Mouse (Mus musculus) ovary, adult 18-20 months (tissue): Measurements from ENCODE around the gene Gstm3.
A peak's percentile ranks its signal among the peaks of the same experiment; 100 is the strongest.
"Not testable (repeated sequence)": the region's sequence is repeated elsewhere in the genome, so short reads cannot be mapped to it uniquely, and the experiment has no call there.

Source experiments
- DNase-seq: peaks from one replicate; pipeline ENCODE4 v3.0.0; 2022; ENCODE audit warnings: low spot score, mixed read lengths

Gene Gstm3

DNA sequence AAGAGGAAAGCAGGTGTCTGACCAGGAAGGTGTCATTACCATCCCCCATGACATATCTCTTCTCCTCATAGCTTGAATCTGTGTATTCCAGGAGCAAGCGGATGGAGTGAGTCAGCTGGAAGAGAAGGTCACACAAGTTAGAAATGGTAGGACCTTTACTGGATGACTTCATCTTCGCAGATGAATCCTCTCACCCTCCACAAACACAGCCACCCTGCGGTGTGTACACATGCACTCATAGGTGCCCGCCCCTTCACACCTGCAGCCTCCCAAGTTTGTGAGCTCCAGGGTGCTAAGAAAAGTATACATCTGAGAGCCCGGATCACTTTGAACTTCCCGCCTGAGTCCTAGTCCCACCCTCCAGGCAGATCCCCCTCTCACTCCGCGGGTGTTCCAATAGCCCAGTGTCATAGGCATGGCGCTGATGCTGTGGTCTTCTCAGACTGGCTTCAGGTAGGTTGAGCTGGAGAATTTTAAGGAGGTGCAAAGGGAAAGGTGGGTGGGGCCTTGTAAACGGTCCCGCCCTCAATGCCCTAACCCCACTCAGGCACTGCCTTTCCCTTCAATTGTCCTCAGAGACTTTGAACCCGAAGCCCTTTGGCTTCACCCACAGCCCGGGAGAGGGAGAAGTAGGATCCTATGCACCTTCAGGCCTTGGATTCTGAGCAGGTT is at the start of gene Gstm3:
TSS of gene Gstm3 (minus strand) at position 560 of the 672 bp plus-strand sequence.
- DNase-seq, result no peak

DNA sequence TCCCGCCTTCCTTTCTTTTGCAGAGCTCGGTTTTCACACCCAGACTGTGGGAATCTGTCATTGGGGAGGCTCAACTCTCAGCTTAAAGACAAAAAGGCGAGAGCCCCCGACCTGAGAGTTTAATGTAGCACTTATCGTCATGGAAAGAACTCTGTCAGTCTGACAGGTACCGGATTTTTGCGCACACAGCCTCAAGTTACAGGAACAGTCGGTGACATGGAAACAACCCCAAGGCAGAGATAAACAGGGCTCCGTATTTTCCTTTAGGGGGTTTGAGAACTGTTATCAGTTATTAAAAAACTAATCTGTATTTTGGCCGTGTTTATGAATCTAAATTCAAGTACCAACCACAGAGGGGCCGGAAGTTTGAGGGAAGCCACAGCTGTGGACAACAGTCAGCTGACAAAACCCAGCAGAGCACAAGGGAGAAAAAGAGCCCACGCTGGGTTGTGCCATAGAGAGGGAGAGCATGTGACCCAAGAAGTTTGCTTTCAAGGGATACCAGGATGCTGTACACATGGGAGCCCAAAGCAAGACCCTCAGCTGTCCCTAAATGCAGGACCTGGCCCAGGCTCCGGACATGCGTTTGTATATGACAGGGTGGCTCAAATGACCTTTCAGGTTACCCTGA is 49.2 kb upstream of the Gstm3 start:
- DNase-seq, result no peak

DNA sequence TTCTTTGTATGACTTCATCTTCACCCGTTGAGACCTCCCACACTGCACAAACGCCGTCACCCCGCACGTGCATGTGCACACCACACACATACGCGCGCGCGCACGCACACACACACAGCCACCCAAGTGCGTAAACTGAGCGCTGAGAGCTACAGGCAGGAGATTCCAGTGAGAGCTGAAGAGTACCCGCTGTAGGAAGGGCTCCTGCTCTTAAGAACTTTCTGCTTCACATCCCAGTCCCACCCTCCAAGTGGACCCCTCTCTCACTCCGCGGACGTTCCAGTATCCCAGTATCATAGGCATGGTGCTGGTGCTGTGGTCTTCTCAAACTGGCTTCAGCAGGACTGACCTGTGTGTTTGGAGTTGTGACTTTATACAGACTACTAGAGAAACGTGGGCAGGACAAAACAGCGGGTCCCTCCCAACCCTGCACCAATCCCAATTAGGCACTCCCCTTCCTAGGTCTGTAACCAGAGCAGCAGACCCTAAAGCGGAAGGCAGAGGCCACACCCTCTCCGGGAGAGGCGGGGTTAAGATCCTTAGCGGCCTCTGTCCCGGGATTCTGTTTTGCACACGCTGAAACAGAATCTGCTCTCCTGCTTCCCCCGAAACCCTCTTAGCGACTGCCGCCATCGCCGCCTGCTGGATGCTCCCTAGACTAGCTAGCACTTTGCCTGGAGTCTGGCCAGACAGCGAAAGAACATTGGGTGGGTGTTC is 48.5 kb upstream of the Gstm3 start, which contains the start of gene Gstm1:
TSS of gene Gstm1 (minus strand) at position 501 of the 717 bp plus-strand sequence.
- DNase-seq, result peak; percentile 99

DNA sequence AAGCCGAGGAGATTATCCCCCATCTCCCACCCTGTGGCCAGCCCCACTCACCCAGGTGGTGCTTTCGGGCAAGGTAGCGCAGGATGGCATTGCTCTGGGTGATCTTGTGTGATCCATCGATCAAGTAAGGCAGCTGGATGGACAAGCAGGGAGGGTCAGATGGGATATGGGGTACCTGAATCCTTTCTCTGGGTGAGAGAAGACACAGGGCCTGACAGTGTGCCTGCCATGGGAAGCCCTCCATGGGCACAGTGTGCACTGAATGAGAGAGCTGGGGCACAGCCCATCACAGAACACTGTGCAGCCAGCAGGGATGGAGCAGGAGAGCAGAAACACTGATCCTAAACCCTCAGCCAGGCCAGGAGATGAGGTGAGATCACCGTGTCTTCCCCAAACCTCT is 47.4 kb upstream of the Gstm3 start:
- DNase-seq, result not testable (repeated sequence)

DNA sequence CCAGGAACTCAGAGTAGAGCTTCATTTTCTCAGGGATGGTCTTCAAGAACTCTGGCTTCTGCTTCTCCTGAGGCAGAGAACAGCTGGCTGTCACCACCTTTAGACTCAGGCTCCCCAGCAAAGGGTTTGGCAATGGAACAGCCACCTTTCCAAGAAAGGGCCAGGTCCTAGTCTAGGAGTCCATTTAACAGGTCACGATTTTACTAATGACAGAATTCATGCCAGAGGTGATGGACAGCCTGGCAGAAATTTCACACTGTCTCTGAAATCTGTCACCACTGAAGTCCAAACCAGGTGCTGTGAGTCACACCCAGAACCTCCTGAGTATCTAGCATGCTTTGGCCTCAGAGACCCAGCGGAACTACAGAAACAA is 45.9 kb upstream of the Gstm3 start:
- DNase-seq, result no peak

DNA sequence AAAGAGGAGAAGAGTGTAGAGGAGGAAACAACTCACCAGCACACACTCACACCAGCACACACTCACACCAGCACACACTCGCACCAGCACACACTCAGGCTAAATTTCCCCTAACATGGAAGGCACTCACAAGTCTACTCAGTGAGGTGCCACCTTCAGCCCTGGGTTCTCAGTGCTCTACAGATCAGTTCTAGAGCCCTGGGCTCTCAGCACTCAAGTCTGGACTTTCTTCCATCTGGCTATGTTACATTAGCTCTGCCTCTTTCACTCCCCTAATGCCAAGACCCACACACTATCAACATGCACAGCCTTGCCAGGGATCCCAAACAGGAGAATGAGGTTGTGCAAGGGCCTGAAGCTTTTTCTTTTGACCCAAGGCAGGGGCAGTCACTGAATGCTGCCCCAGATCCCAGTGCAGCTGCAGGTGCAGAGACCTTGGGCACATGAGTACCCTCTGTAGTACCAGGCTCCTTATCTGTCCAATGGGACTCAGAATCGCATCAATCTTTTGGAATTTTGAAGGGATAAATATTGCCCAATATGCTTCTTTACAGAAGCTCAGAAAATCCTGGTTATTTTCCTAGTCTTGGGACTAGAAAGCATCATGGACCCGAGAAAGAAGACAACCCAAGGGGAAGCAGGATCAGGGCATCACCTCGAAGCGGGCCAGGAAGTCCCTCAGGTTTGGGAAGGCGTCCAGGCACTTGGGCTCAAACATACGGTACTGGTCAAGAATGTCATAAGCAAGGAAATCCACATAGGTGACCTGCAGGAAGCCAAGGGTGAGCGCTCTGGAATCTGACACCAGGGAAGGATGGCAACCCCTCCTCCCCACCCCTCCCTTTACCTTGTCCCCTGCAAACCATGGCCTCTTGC is 45.3 kb upstream of the Gstm3 start:
- DNase-seq, result no peak

DNA sequence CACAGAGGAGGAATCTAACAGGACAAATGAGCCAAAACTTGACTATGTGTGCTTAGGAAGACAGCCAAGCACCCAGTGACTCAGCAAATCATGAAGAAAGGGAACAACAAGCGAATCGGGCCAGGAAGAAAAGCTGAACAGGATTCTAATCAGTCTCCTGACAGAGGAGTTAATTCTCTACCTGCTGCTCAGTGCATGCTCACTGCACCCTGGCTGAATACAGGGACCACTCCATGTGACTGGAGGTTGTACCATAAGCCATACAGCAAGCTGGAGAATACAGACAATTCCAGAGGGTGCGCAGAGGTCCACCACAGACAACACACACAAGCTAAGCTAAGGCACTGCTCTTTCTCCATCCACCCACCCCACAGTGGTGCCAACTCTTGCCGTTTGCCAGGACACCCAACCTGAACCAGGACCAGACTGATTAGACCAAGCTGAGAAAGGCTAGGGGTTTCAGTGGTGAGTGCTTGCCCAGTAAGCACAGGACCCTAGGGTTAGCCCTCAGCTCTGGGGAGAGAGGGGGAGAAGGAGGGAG is 44.3 kb upstream of the Gstm3 start:
- DNase-seq, result peak; percentile 67

DNA sequence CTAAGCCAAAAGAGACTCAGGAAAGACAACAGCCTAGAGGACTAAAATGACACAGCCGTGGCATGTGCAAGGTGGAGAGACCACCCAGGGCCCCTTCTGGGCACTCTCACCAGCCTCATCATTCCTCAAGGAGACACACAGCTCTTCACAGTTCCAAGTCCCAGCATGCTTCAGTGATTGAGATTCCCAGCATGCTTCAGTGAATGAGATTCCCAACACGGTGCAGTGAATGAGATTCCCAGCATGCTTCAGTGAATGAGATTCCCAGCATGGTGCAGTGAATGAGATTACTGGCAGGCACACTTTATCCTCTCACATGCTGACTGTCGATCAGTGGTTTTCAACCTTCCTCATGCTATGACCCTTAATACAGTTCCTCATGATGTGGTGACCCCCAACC is 42.5 kb upstream of the Gstm3 start:
- DNase-seq, result no peak

DNA sequence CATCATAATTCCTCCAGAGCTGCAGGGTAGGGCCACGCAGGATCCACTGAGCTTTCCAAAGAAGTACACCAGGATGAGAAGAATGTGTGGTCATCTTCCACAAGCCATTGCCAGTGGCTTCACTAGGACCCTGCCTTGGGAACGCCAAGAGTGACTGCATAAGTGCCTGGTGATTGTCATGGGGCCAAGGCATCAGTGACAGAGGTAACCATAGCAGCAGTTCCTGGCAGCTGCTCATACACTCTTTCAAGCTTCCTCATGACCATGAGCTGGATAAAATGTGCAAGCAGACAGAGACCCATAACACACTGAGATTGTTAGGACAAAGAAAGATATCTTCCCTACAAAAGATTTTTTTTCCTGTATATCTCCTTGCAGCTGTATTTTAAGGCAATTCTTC is 41.2 kb upstream of the Gstm3 start:
- DNase-seq, result no peak

DNA sequence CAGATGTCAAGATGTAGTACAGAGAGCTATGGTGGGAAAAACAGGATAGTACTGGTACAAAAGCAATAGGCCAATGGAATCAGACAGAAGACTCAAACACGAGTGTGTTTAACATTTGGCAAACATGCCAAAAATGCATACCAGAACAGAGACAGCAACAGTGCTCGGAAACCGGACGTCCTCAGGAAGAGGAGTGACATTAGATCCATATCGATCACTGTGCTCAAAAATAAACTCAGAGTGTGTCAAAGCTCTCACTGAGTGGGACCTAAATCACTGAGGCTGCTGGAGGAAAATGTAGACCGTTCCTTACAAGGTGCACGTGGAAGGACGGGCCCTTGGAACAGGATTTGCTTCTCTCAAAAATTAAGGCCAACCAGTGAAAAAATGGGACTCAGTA is 32.9 kb upstream of the Gstm3 start:
- DNase-seq, result no peak

DNA sequence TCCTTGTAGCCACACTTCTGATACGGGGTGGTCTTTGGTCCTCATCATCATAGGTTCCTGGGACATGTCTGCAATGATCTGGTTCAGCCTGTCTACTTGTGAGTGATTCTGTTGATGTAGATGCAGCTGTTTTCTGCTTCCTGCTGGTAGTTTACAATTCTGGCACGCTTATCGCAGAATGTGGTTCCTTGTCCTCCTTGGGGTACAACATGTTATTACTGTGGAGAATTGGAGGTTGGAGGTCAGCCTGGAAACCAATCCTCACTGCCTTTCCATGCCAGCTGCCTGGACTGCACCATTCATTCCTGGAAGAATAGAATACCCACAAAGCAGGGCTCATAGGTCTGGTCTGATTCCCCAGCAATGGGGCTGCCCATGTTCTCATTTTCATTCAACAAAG is 30.4 kb upstream of the Gstm3 start:
- peak; percentile 69 for DNase-seq

DNA sequence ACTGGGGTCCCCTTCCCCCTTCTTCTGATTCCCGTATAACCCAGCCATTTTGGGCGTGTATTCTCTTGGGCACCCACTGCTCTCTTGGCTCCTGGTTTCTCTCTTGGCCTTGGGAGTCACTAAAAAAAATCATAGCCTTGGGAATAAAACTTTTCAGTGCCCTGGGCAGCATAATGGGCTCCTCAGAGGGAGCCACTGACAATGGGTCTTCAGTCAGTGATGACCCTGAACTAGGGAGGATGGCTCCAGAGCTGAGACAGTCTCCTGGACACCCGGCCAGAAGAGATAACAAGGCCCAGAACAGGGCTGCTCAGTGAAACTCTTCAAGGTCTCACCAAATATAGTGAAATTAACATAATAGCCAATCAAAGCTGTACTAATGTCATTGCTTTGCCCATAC is 29.5 kb upstream of the Gstm3 start:
- peak; percentile 82 for DNase-seq

DNA sequence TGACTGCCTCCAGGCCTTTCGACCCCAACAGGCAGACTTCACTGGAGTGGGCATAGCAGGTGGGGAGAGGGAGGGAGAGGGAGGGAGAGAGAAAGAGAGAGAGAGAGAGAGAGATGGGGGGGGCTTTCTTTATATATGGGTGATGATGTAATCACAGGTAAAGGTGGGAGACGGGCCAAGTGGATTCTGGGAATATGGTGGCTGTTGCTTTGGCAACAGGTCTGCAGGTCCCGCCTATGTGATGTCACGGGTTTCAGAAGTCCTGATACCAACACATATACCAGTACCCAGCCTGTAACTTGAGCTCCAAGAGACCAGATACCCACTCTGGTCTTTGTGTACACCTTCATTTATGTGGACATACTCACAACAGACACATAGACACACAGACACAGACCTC is 27.5 kb upstream of the Gstm3 start:
- DNase-seq, result no peak

DNA sequence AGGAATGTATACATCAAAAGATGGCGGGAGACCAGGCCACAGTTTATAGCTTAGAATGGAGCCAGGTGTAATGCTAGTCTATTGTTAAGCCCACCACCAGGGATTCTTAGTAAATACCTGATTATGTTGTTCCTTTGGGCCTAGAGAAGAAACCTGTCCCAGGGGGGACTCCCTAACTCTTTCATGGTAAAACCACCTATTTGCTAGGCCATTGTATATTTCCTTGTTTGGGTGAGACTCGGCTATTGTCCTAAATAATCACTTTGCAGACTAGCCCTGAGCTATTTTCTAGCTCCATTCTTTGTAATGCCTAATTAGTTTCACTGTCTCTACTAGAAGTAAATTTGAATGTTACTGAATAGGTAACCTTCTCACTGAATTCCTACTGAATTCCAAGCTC is 26.9 kb upstream of the Gstm3 start:
- not testable (repeated sequence) for DNase-seq

DNA sequence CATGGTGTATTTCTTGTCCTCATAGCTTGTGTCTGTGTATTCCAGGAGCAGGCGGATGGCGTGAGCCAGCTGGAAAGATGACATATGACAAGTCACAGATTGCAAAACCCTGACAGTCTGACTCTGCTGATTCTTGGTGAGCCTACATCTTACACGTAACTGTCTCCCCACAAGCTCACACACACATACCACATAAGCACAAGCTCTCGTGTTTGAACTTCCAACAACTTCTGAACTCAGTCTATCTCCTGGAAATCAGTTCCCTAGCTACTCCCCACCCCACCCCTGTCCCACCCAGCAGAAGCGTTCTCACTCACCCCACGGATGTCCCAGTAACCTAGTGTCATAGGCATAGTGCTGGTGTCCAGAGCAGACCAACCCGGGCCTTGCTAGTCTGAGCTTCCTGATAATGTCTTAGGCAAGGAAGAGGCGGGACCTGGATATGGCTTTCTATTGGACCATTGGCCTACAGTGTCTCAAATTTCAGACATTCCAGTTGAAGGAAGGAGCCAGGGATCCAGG is 17.0 kb upstream of the Gstm3 start, which contains the start of gene Gstm2:
TSS of gene Gstm2 (minus strand) at position 413 of the 522 bp plus-strand sequence.
- peak; percentile 81 for DNase-seq

DNA sequence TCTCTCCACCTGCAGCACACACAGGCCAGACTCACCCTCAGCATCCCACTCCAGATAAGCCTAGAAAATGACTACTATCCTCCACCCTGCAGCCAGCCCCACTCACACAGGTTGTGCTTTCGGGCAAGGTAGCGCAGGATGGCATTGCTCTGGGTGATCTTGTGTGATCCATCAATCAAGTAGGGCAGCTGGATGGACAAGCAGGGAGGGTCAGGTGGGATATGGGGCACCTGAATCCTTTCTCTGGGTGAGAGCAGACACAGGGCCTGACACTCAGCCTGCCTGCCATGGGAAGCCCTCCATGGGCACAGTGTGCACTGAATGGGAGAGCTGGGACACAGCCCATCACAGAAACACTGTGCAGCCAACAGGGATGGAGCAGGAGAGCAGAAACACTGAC is 16.1 kb upstream of the Gstm3 start:
- DNase-seq, result not testable (repeated sequence)

DNA sequence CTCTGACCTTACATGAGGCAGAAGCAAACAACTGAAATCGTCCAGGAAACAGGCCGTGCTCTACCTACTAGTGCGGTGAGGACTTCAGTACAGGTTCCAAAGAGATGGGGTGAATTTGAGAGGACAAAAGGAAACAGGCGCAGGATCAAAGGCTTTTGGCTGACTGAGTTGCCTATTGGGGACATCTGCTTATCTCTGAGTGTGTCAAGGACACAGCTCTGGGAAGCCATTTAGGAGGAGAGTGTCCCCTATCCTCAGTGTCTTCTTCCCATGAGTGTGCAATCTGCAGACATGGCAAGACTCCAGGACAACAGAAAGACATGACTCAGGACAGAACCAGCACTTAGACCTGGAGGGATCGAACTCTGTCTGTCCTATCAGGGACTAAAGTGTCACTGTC is 15.4 kb upstream of the Gstm3 start:
- DNase-seq, result no peak

DNA sequence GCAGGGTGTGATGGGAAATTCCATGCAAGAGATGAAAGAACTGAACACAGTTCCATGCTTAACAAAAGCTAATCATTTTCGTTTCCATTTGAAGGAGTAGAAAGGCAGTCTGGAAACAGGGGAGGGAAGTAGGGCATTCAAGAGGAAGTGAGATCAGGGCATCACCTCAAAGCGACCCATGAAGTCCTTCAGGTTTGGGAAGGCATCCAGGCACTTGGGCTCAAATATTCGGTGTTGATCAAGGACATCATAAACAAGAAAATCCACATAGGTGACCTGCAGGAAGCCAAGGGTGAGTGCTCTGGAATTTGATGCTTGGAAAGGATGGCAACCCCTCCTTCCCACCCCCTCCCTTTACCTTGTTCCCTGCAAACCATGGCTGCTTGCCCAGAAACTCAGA is 14.7 kb upstream of the Gstm3 start:
- no peak for DNase-seq

DNA sequence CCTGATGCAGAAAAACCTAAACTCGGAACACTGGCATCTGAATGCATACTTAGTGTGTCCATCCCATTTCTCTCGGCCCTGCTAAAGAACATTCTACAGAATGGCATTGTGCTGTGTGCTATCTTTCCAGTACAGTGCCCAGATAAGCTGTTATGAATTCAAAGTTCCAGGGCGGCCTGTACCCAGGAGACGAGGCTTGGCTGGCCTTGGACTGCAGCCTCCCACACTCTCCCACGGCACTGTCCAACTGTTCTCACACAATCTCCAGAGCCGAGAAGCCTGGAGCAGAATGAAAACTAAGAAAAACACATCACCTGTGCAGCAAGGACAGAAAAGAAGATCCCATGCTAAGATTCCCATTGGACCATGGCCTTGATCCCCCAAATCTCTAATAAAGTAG is 13.6 kb upstream of the Gstm3 start:
- DNase-seq, result peak; percentile 84

DNA sequence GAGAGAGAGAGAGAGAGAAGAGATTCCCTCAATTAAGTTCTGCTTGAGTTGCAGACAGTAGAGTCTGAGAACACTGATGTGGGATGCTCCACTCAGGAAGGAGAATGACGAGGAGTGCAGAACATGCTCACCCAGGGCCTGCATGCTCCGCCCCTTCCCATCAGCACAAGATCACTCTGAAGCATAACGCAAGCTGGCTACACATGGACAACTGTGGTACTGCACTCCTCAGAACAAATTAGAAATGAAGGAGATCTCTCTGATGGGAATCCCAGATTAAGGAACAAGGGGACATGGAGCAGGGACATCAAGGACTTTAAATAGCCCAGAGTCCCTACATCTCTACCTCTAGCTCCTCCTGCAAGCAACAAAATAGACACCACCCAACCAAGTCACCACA is 12.2 kb upstream of the Gstm3 start:
- no peak for DNase-seq

DNA sequence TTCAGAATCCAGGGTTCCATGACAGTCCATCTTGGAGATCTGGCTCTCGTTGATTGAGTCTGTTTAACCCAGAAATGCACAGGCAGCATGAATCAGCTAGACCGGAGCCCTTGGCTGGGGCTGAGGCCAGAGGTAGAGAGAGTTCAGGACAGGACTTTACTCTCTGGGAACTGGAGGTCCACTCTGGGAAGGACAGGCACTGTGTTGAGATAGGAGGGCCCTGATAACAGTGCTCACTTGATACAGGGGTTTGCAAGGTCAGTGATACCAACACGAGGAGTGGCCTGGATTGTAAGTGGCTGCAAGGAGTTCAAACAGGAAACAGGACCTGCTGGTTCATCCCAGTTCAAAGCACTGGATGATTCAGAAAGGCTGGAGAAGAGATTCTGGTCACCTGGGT is 8.6 kb upstream of the Gstm3 start:
- DNase-seq, result no peak

DNA sequence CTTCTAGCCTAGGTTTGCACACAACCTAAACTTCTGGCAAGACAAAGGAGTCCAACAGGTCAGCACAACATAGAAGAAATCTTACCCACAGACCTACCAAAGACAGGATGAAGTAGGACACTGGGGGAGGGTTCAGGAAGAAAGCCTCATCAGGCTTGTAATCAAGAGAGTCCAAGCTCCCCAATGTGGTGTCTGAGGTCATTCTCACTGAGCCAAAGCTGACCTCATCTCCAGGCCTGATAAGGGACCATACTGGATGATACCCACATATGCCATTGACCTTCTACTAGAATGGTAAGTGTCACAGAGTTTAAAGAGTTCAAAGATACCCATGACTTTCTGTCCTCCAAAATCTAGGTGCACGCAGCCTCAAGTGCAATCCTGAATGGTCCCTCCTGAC is 5.2 kb upstream of the Gstm3 start:
- DNase-seq, result no peak
